Mouse (Mus musculus) brain, adult 2 months (tissue): ENCODE results near the gene Gm20521.
"Not testable (repeated sequence)": the region's sequence is repeated elsewhere in the genome, so short reads cannot be mapped to it uniquely, and the experiment has no call there.

Experiments
- DNase-seq: peaks from one replicate; pipeline ENCODE4 v3.0.0; 2011; ENCODE audit warnings: low read depth, low spot score

Gm20521 gene

DNA sequence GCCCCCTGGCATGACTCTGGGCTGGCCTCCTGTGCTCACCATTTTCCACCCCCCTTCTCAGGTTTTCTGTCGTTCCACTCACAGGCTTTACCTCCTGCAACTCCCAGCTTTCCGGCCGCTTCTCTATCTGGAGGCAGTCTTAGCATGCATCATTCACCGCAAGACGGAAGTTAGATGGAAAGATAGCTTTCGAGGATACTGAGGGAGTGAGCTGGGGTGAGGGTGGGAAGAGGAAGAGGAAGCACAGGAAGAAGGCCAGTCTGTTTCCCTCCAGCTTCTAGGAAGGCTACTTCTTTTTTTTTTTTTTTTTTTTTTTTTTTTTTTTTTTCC lies 53.6 kb downstream of the Gm20521 start:
- DNase-seq = no peak

DNA sequence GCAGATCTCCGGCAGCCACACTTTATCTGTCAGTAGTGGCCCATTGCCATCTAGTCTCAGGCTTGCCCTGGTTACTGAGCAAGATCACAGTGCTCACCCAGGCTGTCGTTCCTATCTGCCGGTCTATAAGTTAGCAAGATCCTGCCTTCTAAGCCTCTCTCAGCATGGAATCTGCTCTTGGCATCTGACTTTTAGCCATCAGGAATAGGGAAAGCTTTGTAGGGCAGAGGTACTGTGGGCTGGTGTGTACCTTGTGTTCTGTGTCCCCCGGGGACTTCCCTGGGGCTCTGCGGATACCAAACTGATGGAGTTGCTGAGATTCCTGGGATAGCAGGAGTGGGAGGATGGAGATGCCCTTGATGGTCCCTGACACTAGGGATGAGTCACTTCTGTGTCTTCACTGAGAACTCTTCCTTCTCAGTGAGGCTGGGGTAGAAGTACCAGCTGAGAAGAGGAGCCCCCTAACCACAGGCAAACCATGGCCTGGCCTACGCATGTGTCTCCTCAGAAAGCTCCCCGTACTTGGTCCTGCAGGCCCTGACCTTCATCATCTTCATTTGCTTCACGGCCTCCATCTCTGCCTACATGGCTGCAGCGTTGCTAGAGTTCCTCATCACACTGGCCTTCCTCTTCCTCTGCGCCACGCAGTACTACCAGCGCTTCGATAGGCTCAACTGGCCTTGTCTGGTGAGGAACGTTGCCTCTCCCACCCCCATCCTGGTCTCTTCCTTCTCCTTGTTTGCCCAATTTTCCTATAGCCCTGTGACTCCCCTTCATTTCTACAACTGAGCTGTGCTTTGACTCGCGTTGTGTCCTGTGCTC lies 54.3 kb downstream of the Gm20521 start:
- no peak for DNase-seq

- DNase-seq = no peak
Observed at GRCm38 (mm10) chr14:54938431-54939219, 55.4 kb downstream of the Gm20521 start.

DNA sequence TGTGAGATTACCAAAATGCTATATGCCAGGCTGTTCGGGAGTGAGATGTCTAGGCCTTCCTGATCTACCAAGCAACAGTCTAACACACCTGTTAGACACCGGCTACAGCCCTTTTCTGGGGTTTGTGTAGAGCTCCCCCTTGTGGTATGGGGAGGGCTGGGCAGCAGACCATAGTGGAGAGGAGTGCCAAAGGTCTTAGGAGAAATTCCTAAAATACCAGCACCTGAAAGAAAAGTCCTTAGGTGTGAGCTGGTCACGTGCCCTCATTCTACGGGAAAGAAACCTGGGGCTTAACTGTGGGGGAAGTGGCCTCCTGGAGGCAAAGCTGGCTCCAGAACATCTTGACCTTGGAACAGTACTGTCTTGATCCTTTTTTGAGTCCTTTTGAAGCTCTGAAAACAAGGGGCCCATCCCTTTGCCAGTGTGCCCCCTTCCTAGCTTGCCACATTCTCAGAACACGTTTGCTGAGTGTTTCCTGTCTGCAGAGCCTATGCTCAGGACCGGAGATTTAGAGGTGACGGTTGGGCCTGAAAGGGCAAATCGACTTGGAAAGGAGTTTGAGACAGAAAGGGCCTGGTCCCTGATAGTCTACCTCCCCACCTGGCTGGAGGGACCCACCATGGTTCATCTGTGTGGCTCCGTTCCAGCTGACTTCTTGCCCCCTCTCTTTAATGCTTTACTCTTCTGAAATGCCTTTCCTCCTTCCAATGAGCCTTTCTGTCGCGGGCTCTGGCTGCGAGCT lies 56.4 kb downstream of the Gm20521 start:
- DNase-seq = peak; percentile 68

DNA sequence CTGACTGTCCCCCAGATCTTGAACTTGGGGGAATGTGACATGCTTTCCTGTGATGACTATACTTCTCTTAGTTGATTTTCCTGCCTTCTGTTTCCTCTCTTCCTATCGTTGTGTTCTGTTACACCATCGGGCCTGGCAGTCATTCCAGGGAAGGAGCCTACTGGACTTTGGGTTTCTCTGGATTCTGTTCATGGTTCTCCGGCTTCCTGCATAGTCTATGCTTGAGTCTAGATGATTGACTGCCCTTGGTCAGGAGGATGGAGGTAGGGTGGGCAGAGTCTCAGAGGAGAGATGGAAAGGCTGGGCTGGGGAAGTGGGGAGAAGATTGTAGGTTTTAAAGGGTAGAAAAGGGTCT lies 56.9 kb downstream of the Gm20521 start:
- no peak for DNase-seq

DNA sequence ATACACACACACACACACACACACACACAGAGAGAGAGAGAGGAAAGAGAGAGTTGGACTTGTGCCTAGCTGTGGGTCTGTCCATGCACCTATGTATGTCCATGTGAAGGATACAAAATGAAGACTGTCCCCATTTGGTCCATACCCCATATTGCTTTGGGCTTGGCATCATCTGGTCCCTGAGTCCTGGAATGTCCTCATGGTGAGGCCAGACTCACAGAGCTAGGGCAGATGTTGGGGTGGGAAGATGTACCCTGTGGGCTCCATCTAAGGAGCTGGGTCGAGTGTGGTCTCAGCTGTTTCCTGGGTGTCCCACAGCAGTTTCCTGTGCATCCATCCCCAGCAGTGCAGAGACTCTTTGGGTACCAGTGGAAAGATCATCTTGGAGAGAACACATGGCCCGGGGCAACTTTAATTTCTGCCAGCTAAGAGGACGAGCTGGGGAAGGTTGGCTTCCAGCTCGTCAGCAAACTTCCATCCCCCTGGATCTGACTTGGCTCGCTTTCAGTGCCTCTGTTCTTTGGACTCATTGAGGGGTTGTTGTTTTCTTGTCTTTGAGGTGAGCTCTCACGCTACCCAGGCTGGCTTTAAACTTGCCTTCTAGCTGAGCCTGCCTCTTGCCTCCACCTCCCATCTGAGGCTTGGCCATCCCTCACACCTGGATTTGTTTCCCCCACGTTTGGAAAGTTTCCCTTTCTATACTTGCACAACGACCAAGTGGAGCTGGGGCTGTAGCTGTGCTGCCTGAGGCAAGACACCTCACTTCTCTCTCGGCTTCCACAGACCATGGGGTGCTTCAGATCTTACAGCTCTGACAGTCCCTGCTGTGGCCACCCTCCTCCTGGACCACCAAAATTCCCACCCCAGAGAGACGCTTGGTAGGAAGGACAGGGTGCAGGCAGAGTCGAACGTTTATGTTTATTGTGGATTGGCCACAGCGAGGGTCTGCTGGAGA lies 58.1 kb downstream of the Gm20521 start:
- no peak for DNase-seq

DNA sequence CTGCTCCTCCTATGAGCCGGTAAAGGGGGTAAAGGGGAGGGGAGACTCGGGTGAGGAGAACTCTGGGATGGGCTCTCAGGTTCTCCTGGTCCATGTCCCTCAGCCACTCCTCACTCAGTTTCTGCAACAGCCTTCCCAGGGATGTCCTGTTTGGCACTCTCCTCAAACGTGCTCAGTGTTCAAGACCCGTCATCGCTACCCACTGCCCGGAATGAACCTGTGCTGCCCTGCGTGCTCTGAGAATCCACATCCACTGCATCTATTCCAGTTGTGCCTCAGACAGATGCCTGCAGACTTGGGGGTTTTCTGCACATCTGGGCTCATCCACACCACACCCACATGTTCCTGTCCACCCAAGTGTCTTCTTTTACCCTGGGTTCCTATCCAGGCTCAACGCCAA lies 59.2 kb downstream of the Gm20521 start:
- DNase-seq = no peak

DNA sequence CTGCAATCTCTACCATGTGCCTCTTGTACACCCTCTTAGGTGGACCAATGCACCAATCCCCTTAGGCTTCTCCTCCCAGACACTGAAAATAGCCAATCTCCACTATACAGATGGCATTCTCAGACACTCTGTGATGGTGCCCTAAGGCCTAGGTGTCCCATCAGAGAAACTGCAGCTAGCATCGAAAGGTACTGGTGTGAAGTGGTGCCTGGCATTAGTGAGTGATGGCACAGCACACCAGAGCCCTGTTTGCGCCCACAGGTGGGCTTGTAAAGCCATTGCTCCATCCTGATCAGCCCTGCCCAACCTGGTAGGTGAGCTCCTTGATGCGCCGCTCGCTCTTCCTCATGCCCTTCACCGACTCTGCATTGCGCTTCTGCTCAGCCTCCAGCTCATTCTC lies 60.7 kb downstream of the Gm20521 start:
- DNase-seq = no peak

DNA sequence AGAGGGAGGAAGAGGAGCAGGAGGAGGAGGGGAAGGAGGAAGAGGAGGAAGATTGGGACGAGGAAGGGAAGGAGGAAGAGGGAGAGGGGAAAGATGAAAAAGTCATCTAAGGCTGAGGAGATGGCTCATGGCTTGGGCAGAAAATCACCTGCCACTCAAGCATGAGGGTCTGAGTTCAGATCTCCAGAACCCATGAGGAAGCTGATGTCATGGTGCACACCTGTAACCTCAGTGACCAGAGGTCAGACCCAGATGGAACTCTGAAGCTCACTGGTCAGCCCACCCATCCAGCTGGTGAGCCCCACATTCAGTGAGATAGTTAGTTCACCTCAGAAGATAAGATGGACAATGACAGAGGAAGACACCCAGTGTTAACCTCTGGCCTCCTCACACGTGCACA lies 61.7 kb downstream of the Gm20521 start:
- DNase-seq = no peak

DNA sequence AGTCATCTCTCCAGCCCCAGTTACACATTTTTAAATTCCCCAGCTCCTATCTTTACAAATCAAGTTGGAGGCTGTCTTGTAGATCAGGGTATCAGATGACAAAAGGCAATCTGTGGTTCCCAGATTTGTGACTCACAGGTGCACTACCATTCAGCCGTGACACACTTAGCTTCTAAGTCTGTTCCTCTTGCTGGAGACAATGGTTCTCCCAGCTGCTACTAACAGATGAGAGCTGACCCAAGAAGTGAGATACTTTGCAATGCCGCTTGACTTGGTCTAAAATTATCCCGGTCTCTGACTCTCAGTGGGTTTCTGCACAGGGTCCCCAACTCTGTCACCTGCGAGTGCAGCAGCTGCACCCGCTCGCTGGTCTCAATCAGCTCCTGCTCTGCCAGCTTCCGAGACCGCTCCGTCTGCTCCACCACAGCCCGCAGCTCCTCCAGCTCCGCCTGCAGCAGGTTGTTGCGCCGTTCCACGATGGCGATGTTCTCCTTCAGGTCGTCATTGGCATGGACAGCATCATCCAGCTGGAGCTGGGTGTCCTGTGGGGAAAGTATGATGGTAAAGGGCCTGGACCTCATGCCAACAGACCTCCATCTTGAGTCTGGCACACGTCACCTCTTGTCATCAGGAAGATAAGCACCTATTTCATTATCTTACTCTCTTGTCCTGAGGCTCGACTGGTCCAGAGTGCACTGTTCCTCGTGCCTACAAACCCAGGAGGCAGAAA lies 62.9 kb downstream of the Gm20521 start:
- DNase-seq = peak; percentile 57

GRCm38 (mm10) chr14:54947008-54947407 lies 63.8 kb downstream of the Gm20521 start:
- DNase-seq = not testable (repeated sequence)
